Mouse (Mus musculus) c-Kit-positive CD71-positive TER-119-negative erythroid progenitor cells, embryonic 14.5 days (primary cell): Measurements from ENCODE around the gene Ubtf.
A peak's percentile ranks its signal among the peaks of the same experiment; 100 is the strongest.
"Not testable (repeated sequence)": the region's sequence is repeated elsewhere in the genome, so short reads cannot be mapped to it uniquely, and the experiment has no call there.

Experiments used
- DNase-seq: peaks from one replicate; pipeline ENCODE4 v3.0.0-alpha.2; 2013; ENCODE audit warnings: low read depth

Gene Ubtf

GRCm38 (mm10) chr11:102319410-102319792 is at the start of gene Ubtf:
TSS of gene Ubtf (minus strand) at chr11:102319742.
- DNase-seq = no peak

DNA sequence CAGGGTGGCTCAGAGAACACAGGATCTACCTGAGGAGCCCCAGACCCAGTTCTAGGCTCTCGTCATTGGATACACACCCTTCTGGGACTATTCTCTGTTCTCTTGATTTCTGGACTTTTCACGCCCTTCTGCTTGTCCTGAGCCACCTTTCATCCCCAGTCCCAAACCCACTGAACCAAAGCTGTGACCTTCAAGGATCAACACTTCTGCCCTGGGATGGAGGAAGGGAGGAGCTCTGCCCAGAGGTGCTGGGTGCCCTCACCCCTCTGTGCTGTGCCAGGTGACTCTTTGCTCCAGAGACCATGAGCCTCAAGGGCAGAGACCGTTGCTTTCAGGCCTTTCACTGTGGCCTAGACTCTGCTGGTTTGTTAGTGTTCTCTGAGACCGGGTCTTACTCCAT is 49.7 kb upstream of the Ubtf start:
- DNase-seq = no peak

GRCm38 (mm10) chr11:102368347-102368746 is 48.8 kb upstream of the Ubtf start:
- DNase-seq = no peak

- no peak for DNase-seq
Measured at GRCm38 (mm10) chr11:102367504-102368280, 48.1 kb upstream of the Ubtf start.

GRCm38 (mm10) chr11:102366103-102366502 is 46.6 kb upstream of the Ubtf start, which contains the start of gene Slc4a1:
TSS of gene Slc4a1 (minus strand) at chr11:102366203.
- not testable (repeated sequence) for DNase-seq

- DNase-seq = no peak
Measured at GRCm38 (mm10) chr11:102365699-102366098, 46.2 kb upstream of the Ubtf start.

DNA sequence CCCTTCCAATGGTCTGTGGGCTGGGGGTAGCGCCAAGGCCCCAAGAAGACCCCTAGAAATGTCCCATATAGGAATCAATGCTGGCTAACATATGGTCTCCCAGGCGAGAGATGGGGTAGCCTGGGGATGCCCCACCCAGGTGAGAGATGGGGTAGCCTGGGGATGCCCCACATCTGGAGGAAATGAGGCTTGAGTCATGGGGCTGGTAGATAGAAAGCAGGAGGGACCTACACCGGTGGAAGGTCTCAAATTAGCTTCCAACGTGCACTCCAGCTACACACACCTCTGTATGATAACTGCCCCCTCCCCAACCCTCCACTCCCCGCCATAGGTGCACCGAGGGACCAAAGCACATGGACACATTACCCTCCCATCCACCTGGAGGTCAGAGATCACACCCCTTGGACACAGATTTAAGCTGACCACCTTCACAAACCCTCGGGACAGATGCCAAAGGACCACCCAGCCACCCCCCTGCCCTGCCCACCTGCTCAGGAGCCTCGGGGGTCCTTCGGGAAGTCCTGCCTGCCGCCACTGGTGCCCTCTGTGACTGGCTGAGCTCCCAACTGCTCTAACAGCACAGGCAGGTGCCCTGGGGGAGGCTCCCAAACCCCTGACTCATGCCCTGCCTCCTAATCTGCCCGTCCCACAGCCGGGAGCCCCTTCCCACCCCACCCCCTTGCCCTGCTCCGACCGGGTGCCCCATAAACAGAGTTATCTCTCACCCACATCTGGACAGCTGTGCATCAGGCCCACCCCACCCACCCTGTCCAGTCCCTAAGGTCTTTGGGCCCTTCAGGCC is 45.2 kb upstream of the Ubtf start:
- peak; percentile 62 for DNase-seq

- peak; percentile 92 for DNase-seq
Measured at GRCm38 (mm10) chr11:102363623-102364022, 44.1 kb upstream of the Ubtf start.

- DNase-seq = no peak
Measured at GRCm38 (mm10) chr11:102361776-102362495, 42.4 kb upstream of the Ubtf start.

GRCm38 (mm10) chr11:102358365-102358764 is 38.8 kb upstream of the Ubtf start:
- no peak for DNase-seq

GRCm38 (mm10) chr11:102356636-102357350 is 37.3 kb upstream of the Ubtf start:
- DNase-seq = no peak

DNA sequence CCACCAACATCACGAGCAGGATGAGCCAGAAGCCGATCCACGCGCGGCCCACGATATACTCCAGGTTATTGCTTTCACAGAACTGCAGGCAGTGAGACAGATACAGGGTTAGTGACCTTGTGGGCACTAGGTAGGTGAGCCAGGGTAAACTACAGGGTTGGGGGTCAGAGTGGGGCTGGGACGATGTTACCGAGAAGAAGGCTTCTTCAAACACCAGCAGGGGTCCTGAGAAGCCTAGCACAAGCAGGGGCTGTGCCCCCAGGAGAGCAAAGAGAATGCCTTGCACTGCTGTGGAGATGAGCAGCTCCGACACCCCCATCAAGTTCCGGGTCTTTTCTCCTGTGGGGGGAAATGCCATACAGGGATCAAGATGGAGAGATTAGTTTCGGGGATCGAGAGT is 36.6 kb upstream of the Ubtf start:
- no peak for DNase-seq

GRCm38 (mm10) chr11:102355501-102355900 is 36.0 kb upstream of the Ubtf start:
- DNase-seq = no peak

- DNase-seq = no peak
Measured at GRCm38 (mm10) chr11:102353021-102353431, 33.5 kb upstream of the Ubtf start.

GRCm38 (mm10) chr11:102352378-102352777 is 32.8 kb upstream of the Ubtf start:
- no peak for DNase-seq

- DNase-seq = no peak
Measured at GRCm38 (mm10) chr11:102350981-102351523, 31.5 kb upstream of the Ubtf start.

DNA sequence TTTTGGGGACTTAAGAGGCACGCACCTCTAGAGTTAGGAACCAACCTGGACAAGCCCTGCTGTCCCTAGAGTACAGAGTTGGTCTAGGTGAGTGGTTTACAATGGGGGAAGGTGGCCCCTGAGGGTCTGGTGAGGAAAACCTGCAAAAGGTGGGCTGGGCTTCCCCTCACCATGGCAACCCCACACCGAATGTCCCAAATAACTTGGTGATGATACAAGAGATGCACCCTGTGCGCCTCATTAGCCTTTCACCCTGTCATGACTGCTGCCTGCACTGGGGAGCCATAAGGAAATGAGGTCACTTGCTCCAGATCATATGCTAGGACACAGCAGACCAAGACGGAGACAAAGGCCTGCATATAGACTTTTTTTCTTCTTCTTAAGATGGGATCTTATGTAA is 30.9 kb upstream of the Ubtf start:
- no peak for DNase-seq

DNA sequence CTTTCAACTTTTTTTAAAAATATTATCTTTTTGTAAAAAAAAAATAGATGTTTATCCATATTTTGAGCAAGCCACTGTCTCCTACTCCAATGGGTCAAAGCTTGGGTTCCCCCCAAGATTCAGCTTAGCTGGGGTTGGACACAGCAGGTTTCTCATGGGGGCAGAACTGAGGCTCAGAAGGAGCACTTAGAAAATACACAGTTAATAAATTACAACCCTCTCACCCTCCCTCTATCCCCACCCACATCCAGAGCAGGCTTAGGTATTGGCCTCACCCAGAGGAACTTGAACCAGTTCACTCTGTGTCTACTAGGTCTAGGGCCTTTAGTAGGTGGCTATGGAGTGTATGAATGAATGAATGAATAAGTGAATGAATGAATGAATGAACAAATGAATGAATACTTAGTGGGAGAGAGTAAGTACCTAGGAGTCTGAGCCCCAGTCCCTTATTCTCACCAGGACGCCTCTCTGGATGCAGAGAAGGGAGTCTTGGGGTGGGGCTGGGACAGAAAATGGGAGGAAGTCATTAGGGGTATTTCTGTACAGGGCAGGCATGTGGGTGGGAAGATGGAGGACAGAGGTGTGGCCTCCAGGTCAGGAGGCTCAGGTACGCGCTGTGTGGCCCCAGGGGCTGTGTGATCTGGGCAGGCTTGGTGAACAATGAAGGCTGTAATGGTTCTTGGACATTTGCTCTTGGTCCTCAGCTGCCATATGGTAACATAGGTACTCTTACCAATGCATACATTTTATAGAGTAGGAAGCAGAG is 29.8 kb upstream of the Ubtf start:
- DNase-seq = no peak

GRCm38 (mm10) chr11:102348771-102349170 is 29.2 kb upstream of the Ubtf start:
- no peak for DNase-seq

DNA sequence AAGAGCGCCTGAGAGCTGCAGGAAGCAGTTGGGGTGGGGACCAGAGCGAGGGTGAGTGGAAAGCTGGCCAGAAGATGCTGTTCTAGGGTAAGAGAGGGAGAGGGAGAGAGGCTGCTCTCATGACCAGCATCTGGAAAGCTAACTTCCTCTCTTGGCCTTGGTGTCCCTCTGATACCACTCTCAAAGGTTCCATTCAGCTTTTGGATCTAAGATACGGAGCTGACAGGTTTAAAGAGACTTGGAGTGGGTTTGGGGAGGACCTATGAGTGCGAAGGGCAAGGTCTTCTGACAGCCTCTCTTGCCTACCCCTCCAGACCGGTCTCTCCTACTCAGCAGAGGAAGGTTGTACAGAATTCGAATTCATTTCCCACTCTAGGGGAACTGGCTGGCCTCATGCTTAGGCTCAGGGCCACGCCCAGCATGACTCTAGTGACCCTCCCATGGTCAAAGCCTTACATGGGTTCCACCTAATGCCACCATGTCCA is 28.6 kb upstream of the Ubtf start:
- DNase-seq = no peak

GRCm38 (mm10) chr11:102347683-102348082 is 28.1 kb upstream of the Ubtf start:
- no peak for DNase-seq
